10 mouse cellular contexts compared by ENCODE assay signal in genomic region chr9:56869552-56869951, GRCm38 (mm10). TPM values are rescaled to one million over a fixed set of nuclear protein-coding genes. Genes with fewer than 3 reads are reported as not detected.
DNase-seq lines count a peak whose midpoint lies in the region; ATAC-seq lines count a peak whose summit lies in the region.
"Had no signal": no experiment of that assay in that cellular context is flagged by ENCODE, and none has a peak within 500 bp of the region (broad histone marks: within the 10 kb centered on the region; RNA-seq: fewer than 3 reads in every experiment).

No protein-coding gene starts in this region.

- no peaks in the 10 kb centered on the region for H3K9me3 ChIP-seq in forebrain, embryonic 14.5 days (replicated peaks; ENCODE audit: control insufficient read depth, low read length)
- H3K9me3 ChIP-seq in forebrain, embryonic 12.5 days = no peaks in the 10 kb centered on the region
- no peaks in the 10 kb centered on the region for H3K9me3 ChIP-seq in midbrain, embryonic 10.5 days (replicated peaks)

- peaks cover 12% of the 10 kb centered on the region for H3K4me1 ChIP-seq in forebrain, embryonic 14.5 days (ENCODE audit: control insufficient read depth, insufficient read depth, low read length)
- H3K4me1 ChIP-seq in forebrain, embryonic 12.5 days = peaks cover 16% of the 10 kb centered on the region
- peaks cover 28% of the 10 kb centered on the region for H3K4me1 ChIP-seq in midbrain, embryonic 10.5 days

- DNase-seq in forebrain, embryonic 14.5 days (ENCODE audit: low spot score) = peak; percentile 41
- DNase-seq in testis, postnatal 10 days (ENCODE audit: low spot score) = peak; percentile 52
- no peak for DNase-seq in testis, postnatal 14 days (ENCODE audit: low spot score)
- peak; percentile 52 to 59 for DNase-seq in layer of hippocampus, postnatal 36 days
- no peak for DNase-seq in midbrain, embryonic 10.5 days (ENCODE audit: low spot score)
- DNase-seq in spleen, postnatal 36 days (ENCODE audit: low spot score in 2 of 2) = no peak
- DNase-seq in gastrocnemius, postnatal 10 days = no peak
- DNase-seq: cerebellum, adult 2 months; gastrocnemius, postnatal 36 days had no signal

- no peaks in the 10 kb centered on the region for H3K36me3 ChIP-seq in forebrain, embryonic 14.5 days (ENCODE audit: control insufficient read depth, insufficient read depth, low read length)
- H3K36me3 ChIP-seq in forebrain, embryonic 12.5 days (replicated peaks) = no peaks in the 10 kb centered on the region
- no peaks in the 10 kb centered on the region for H3K36me3 ChIP-seq in midbrain, embryonic 10.5 days

- no peak overlapping the region for H3K4me3 ChIP-seq in forebrain, embryonic 14.5 days (ENCODE audit: low read depth, low read length)
- H3K4me3 ChIP-seq in forebrain, embryonic 12.5 days (replicated peaks) = no peak overlapping the region
- H3K4me3 ChIP-seq in midbrain, embryonic 10.5 days = no peak overlapping the region

- 79% methylated on average over 13 of the region's 13 CpGs for WGBS in forebrain, embryonic 14.5 days
- 83% methylated on average over 13 of the region's 13 CpGs for WGBS in forebrain, embryonic 12.5 days
- 83% methylated on average over 13 of the region's 13 CpGs for WGBS in midbrain, embryonic 10.5 days

- no peak overlapping the region for H3K4me2 ChIP-seq in forebrain, embryonic 14.5 days (ENCODE audit: low read length)
- no peak overlapping the region for H3K4me2 ChIP-seq in forebrain, embryonic 12.5 days

- no peak overlapping the region for H3K9ac ChIP-seq in forebrain, embryonic 14.5 days (ENCODE audit: low read length)
- H3K9ac ChIP-seq in forebrain, embryonic 12.5 days = no peak overlapping the region

- no peaks in the 10 kb centered on the region for H3K27me3 ChIP-seq in forebrain, embryonic 14.5 days (replicated peaks; ENCODE audit: control insufficient read depth, insufficient read depth, low read length)
- H3K27me3 ChIP-seq in forebrain, embryonic 12.5 days = peaks cover 23% of the 10 kb centered on the region
- peaks cover 39% of the 10 kb centered on the region for H3K27me3 ChIP-seq in midbrain, embryonic 10.5 days (ENCODE audit: low read depth, poor library complexity, severe bottlenecking)

- no peak overlapping the region for H3K27ac ChIP-seq in forebrain, embryonic 14.5 days (ENCODE audit: low read depth, low read length)
- H3K27ac ChIP-seq in forebrain, embryonic 12.5 days = no peak overlapping the region
- H3K27ac ChIP-seq in midbrain, embryonic 10.5 days (replicated peaks) = no peak overlapping the region

- no peak for ATAC-seq in forebrain, embryonic 14.5 days
- no peak for ATAC-seq in forebrain, embryonic 12.5 days (ENCODE audit: low FRiP score)

RNA-seq across cellular contexts. Expression of gene Cspg4, which starts 4.7 kb away (rescaled TPM):
- 3.0 and 4.8 TPM in 2 replicates for polyA plus RNA-seq in forebrain, embryonic 14.5 days (2014; fragmentation: Nextera tagmentation; extraction: Ambion mirVana)
- polyA plus RNA-seq in forebrain, embryonic 12.5 days (2016; fragmentation: Nextera tagmentation; extraction: Ambion mirVana) = 3.0 and 3.8 TPM in 2 replicates
- total RNA-seq in layer of hippocampus, postnatal 36 days (2021) = 10 to 100 TPM; 18.0 to 19.7 TPM
- 0.91 and 1.7 TPM in 2 replicates for polyA plus RNA-seq in midbrain, embryonic 10.5 days (2016; fragmentation: Nextera tagmentation; extraction: Ambion mirVana)
- total RNA-seq in gastrocnemius, postnatal 10 days (2021) = 10 to 100 TPM; 22.0 to 31.7 TPM

RNA-seq across cellular contexts. Expression of gene Odf3l1, which starts 5.1 kb away (rescaled TPM):
- not detected in 2 replicates for polyA plus RNA-seq in forebrain, embryonic 14.5 days (2014; fragmentation: Nextera tagmentation; extraction: Ambion mirVana)
- not detected in 2 replicates for polyA plus RNA-seq in forebrain, embryonic 12.5 days (2016; fragmentation: Nextera tagmentation; extraction: Ambion mirVana)
- total RNA-seq in layer of hippocampus, postnatal 36 days (2021) = not detected
- not detected in 2 replicates for polyA plus RNA-seq in midbrain, embryonic 10.5 days (2016; fragmentation: Nextera tagmentation; extraction: Ambion mirVana)
- under 1 TPM; 0.72 to 0.82 TPM for total RNA-seq in gastrocnemius, postnatal 10 days (2021)
- total RNA-seq: gastrocnemius, postnatal 36 days had no signal

RNA-seq across cellular contexts. Expression of gene Snx33, which starts 58.6 kb away (rescaled TPM):
- 1.7 and 1.9 TPM in 2 replicates for polyA plus RNA-seq in forebrain, embryonic 14.5 days (2014; fragmentation: Nextera tagmentation; extraction: Ambion mirVana)
- 6.0 and 6.2 TPM in 2 replicates for polyA plus RNA-seq in forebrain, embryonic 12.5 days (2016; fragmentation: Nextera tagmentation; extraction: Ambion mirVana)
- 1 to 10 TPM; 9.1 to 9.2 TPM for total RNA-seq in layer of hippocampus, postnatal 36 days (2021)
- polyA plus RNA-seq in midbrain, embryonic 10.5 days (2016; fragmentation: Nextera tagmentation; extraction: Ambion mirVana) = 8.0 and 8.4 TPM in 2 replicates
- total RNA-seq in gastrocnemius, postnatal 10 days (2021) = 1 to 10 TPM; 7.0 to 9.3 TPM

Comparison
In these comparisons a context has a peak if more than half of its experiments do, and no peak if none do; other contexts are left out.
1. DNase-seq: peak in forebrain, embryonic 14.5 days (single experiment), testis, postnatal 10 days (single experiment) and layer of hippocampus, postnatal 36 days (2 of 2); none in testis, postnatal 14 days (single experiment), midbrain, embryonic 10.5 days (single experiment), spleen, postnatal 36 days (0 of 2) and gastrocnemius, postnatal 10 days (single experiment).